Mouse (Mus musculus) limb, embryonic 10.5 days (tissue): ENCODE measurements around the gene Gsdme. TPM values are rescaled to one million over a fixed set of nuclear protein-coding genes. Genes with fewer than 3 reads are reported as not detected.

ENCODE experiments used
- DNase-seq: peaks from one replicate; pipeline ENCODE4 v3.0.0-alpha.2; 2017; ENCODE audit warnings: low spot score
- H3K27ac ChIP-seq: fragments of 300-500 bp; sonication (generic); 2 replicates; pipeline ENCODE4 v1.5.1; 2016; ENCODE audit warnings: mild to moderate bottlenecking
- H3K27me3 ChIP-seq: fragments of 300-500 bp; sonication (generic); 2 replicates; pipeline ENCODE4 v1.6.1; 2016; ENCODE audit warnings: low read depth, mild to moderate bottlenecking; ENCODE audit not compliant: poor library complexity, severe bottlenecking
- H3K36me3 ChIP-seq: fragments of 300-500 bp; sonication (generic); 2 replicates; pipeline ENCODE4 v1.6.1; 2016; ENCODE audit warnings: mild to moderate bottlenecking, moderate library complexity
- H3K4me1 ChIP-seq: fragments of 300-500 bp; sonication (generic); 2 replicates; pipeline ENCODE4 v1.6.1; 2016
- H3K4me3 ChIP-seq: fragments of 300-500 bp; sonication (generic); 2 replicates; pipeline ENCODE4 v1.5.1; 2016; ENCODE audit warnings: mild to moderate bottlenecking, moderate library complexity
- H3K9me3 ChIP-seq: fragments of 300-500 bp; sonication (generic); replicated peaks from 2 replicates; pipeline ENCODE4 v1.6.1; 2016; ENCODE audit warnings: mild to moderate bottlenecking
- WGBS: fragments of 180-500 bp; shearing (Covaris S2); methylation state at CpG from one replicate; pipeline ENCODE4 v1.1.7; 2016; 5-methylcytosine and 5-hydroxymethylcytosine counted together
- polyA plus RNA-seq: library from polyadenylated mRNA; unstranded; fragments of >200 nt; fragmentation: Nextera tagmentation; extraction: Ambion mirVana; gene quantifications from 2 replicates; pipeline ENCODE4 v1.2.1, GENCODE M21; 2016

Gene Gsdme
- polyA plus RNA-seq, 1 experiment from 2014 or later = 46.4 TPM

DNA sequence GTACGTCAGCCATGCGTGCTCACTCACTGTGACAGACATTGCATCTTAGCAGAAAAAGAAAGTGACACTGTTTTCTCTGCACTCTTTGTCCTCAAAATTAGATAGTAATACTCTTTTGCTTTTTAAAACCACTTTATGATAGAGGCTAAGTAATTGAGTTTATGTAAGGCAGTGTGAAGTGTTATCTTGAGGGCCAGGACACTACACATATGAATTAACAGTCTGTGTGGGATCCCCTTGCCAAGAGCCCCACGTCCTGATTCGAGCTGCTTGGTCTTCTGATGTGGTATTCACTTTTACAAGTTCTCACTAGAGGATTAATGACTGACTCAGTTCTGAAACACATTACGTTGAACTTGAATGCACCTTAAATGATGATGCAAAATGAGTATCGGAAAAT lies 103.8 kb downstream of the Gsdme start:
- Histone ChIP-seq H3K27ac (no peak overlapping the region), H3K4me3 (no peak overlapping the region), H3K27me3 (no peaks in the 10 kb centered on the region), H3K4me1 (no peaks in the 10 kb centered on the region), H3K9me3 (no peaks in the 10 kb centered on the region), H3K36me3 (peaks cover 20% of the 10 kb centered on the region)
- no peak for DNase-seq
- 95% methylated on average over 6 of the region's 6 CpGs for WGBS

DNA sequence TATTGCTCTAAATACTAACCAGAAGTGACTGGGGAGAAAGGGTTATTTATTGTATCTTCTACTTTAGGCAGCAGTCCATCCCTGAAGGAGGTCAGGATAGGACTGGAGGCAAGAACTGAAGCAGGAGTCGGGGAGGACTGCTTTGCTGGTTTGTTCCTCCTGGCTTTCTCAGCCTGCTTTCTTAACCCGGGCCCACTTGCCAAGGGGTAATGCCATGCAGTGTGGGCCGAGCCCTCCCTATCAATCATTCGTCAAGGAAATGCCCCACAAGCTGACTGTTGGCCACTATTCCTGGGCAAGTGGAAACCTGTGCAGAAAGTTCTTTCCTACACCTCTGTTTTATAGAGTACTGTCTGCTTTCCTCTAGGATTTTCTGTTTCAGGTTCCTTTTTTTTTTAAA lies 114.3 kb downstream of the Gsdme start:
- Histone ChIP-seq H3K4me3 (no peak overlapping the region), H3K9me3 (no peaks in the 10 kb centered on the region), H3K27ac (no peak overlapping the region), H3K36me3 (peaks cover 18% of the 10 kb centered on the region), H3K4me1 (no peaks in the 10 kb centered on the region), H3K27me3 (no peaks in the 10 kb centered on the region)
- 90% methylated on average over 4 of the region's 4 CpGs for WGBS
- no peak for DNase-seq

DNA sequence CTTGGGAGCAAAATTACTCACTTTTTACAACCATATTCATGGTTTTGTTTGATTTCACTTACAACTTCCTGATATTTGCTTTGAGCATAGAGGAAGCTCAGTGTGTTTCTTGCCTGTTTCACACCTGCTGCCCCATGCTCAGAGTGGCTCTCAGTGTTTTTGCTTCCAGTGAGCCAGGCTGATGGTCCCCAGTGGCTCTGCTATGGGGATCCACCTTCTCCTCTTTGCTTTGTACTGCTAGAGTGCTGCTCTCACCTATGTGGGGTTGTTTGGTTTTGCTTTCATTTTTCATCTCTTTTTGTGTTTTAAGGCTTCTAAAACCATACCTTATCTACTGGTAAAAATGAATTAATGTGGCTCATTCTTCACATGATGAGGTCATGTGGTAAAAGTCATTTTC lies 117.5 kb downstream of the Gsdme start:
- no peak overlapping the region for H3K4me3 ChIP-seq
- no peak for DNase-seq
- H3K36me3 ChIP-seq = peaks cover 18% of the 10 kb centered on the region
- H3K9me3 ChIP-seq = no peaks in the 10 kb centered on the region
- H3K27ac ChIP-seq = no peak overlapping the region
- no peaks in the 10 kb centered on the region for H3K4me1 ChIP-seq
- no peaks in the 10 kb centered on the region for H3K27me3 ChIP-seq

DNA sequence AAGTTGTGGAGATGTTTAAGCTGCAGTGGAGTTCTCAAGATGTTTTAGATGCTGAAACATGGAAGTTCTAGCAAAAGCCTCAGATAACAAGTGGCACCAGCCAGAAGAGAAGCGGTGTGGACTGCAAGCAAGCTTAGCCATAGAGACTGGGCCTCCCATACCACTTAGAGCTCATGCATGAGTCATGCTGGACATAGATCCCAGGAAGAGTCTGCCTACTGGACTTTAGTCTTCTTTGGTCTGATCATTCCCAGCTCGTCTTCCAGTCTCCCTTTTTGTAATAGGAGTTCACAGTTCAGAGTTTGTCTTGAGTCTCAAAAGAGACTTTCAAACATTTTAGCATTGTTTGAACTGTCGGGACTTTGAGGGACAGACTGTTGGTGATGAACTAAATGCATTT lies 124.1 kb downstream of the Gsdme start:
- DNase-seq = no peak
- 93% methylated on average over 3 of the region's 3 CpGs for WGBS
- Histone ChIP-seq H3K27ac (no peak overlapping the region), H3K4me3 (no peak overlapping the region), H3K9me3 (no peaks in the 10 kb centered on the region), H3K4me1 (no peaks in the 10 kb centered on the region), H3K27me3 (no peaks in the 10 kb centered on the region), H3K36me3 (no peaks in the 10 kb centered on the region)

Other genes starting within 250 kb of the Gsdme start
- 75.8 and 83.3 TPM in 2 replicates for gene Mpp6, start 153.6 kb downstream of the Gsdme start, polyA plus RNA-seq
- gene Osbpl3, start 192.3 kb upstream of the Gsdme start, polyA plus RNA-seq = 4.5 and 7.0 TPM in 2 replicates